Mouse (Mus musculus) embryo, embryonic 11 days (tissue): ENCODE measurements around the gene Daam1.
A peak's percentile ranks its signal among the peaks of the same experiment; 100 is the strongest.

Source experiments
- DNase-seq: peaks from one replicate; pipeline ENCODE4 v3.0.0-alpha.2; 2015

The Daam1 gene

GRCm38 (mm10) chr12:71901211-71901610 is 70.3 kb downstream of the Daam1 start:
- no peak for DNase-seq

- DNase-seq: no peak
These were observed 71.0 kb downstream of the Daam1 start for GRCm38 (mm10) chr12:71901859-71902258.

GRCm38 (mm10) chr12:71902317-71902716 is 71.4 kb downstream of the Daam1 start:
- DNase-seq: no peak

- no peak for DNase-seq
These were observed 72.3 kb downstream of the Daam1 start for GRCm38 (mm10) chr12:71903218-71903617.

- no peak for DNase-seq
These were observed 73.4 kb downstream of the Daam1 start for GRCm38 (mm10) chr12:71904310-71904709.

- no peak for DNase-seq
These were observed 74.0 kb downstream of the Daam1 start for GRCm38 (mm10) chr12:71904926-71905325.

- no peak for DNase-seq
These were observed 74.9 kb downstream of the Daam1 start for GRCm38 (mm10) chr12:71905640-71906320.

- DNase-seq: no peak
These were observed 75.8 kb downstream of the Daam1 start for GRCm38 (mm10) chr12:71906582-71907267.

GRCm38 (mm10) chr12:71908984-71909383 is 78.1 kb downstream of the Daam1 start:
- no peak for DNase-seq

- DNase-seq: no peak
These were observed 79.4 kb downstream of the Daam1 start for GRCm38 (mm10) chr12:71910246-71910645.

GRCm38 (mm10) chr12:71912262-71912661 is 81.4 kb downstream of the Daam1 start:
- DNase-seq: no peak

GRCm38 (mm10) chr12:71919156-71919555 is 88.3 kb downstream of the Daam1 start:
- DNase-seq: no peak

GRCm38 (mm10) chr12:71919962-71920361 is 89.1 kb downstream of the Daam1 start:
- DNase-seq: no peak

- peak; percentile 39 for DNase-seq
These were observed 92.0 kb downstream of the Daam1 start for GRCm38 (mm10) chr12:71922827-71923381.

GRCm38 (mm10) chr12:71924978-71925529 is 94.2 kb downstream of the Daam1 start:
- no peak for DNase-seq

GRCm38 (mm10) chr12:71925990-71926700 is 95.3 kb downstream of the Daam1 start:
- DNase-seq: no peak

- no peak for DNase-seq
These were observed 97.2 kb downstream of the Daam1 start for GRCm38 (mm10) chr12:71928092-71928491.

GRCm38 (mm10) chr12:71929876-71930275 is 99.0 kb downstream of the Daam1 start:
- no peak for DNase-seq

- no peak for DNase-seq
These were observed 101.8 kb downstream of the Daam1 start for GRCm38 (mm10) chr12:71932433-71933386.

- DNase-seq: no peak
These were observed 103.2 kb downstream of the Daam1 start for GRCm38 (mm10) chr12:71933989-71934645.

GRCm38 (mm10) chr12:71936636-71937035 is 105.8 kb downstream of the Daam1 start:
- DNase-seq: no peak
